ENCODE assay signal across 8 mouse cellular contexts in genomic region chr16:33061400-33061799, GRCm38 (mm10). TPM values are rescaled to one million over a fixed set of nuclear protein-coding genes. Genes with fewer than 3 reads are reported as not detected.
A peak's percentile ranks its signal among the peaks of the same experiment; 100 is the strongest.
DNase-seq lines count a peak whose midpoint lies in the region; ATAC-seq lines count a peak whose summit lies in the region.

No protein-coding gene starts in this region.

- H3K9me3 ChIP-seq in kidney, embryonic 15.5 days (replicated peaks): no peaks in the 10 kb centered on the region
- H3K9me3 ChIP-seq in intestine, embryonic 16.5 days (ENCODE audit: control insufficient read depth, low read length): no peaks in the 10 kb centered on the region
- no peaks in the 10 kb centered on the region for H3K9me3 ChIP-seq in neural tube, embryonic 13.5 days

- peaks cover 39% of the 10 kb centered on the region for H3K4me1 ChIP-seq in kidney, embryonic 15.5 days
- H3K4me1 ChIP-seq in brown adipose tissue, adult 24 weeks (ENCODE audit: control insufficient read depth, insufficient read depth, insufficient read length, low read length): peaks cover 3% of the 10 kb centered on the region
- H3K4me1 ChIP-seq in intestine, embryonic 16.5 days (ENCODE audit: control insufficient read depth, insufficient read depth, low read length): peaks cover 22% of the 10 kb centered on the region
- H3K4me1 ChIP-seq in neural tube, embryonic 13.5 days (replicated peaks): peaks cover 49% of the 10 kb centered on the region

- no peaks in the 10 kb centered on the region for H3K27me3 ChIP-seq in kidney, embryonic 15.5 days
- no peaks in the 10 kb centered on the region for H3K27me3 ChIP-seq in intestine, embryonic 16.5 days (replicated peaks; ENCODE audit: control insufficient read depth, insufficient read depth, low read length)
- no peaks in the 10 kb centered on the region for H3K27me3 ChIP-seq in neural tube, embryonic 13.5 days

- peak overlapping the region; percentile 87 for H3K27ac ChIP-seq in kidney, embryonic 15.5 days
- peak overlapping the region; percentile 72; the same call in 1 of the 2 replicates for H3K27ac ChIP-seq in brown adipose tissue, adult 24 weeks (replicated peaks; ENCODE audit: low read depth, low read length)
- peak overlapping the region; percentile 91 for H3K27ac ChIP-seq in intestine, embryonic 16.5 days (ENCODE audit: low read length)
- H3K27ac ChIP-seq in neural tube, embryonic 13.5 days (replicated peaks): peak overlapping the region; percentile 86

- no peak overlapping the region; the same call in 1 of the 2 replicates for H3K9ac ChIP-seq in kidney, embryonic 15.5 days
- H3K9ac ChIP-seq in intestine, embryonic 16.5 days (ENCODE audit: low read depth, low read length): no peak overlapping the region
- H3K9ac ChIP-seq in neural tube, embryonic 13.5 days: peak overlapping the region; percentile 89; the same call in 1 of the 2 replicates

- H3K36me3 ChIP-seq in kidney, embryonic 15.5 days: peaks cover 33% of the 10 kb centered on the region
- peaks cover 19% of the 10 kb centered on the region for H3K36me3 ChIP-seq in intestine, embryonic 16.5 days (ENCODE audit: control insufficient read depth, insufficient read depth, low read length)
- peaks cover 32% of the 10 kb centered on the region for H3K36me3 ChIP-seq in neural tube, embryonic 13.5 days

- no peak for ATAC-seq in kidney, embryonic 15.5 days (replicated peaks; ENCODE audit: low FRiP score)
- ATAC-seq in intestine, embryonic 16.5 days: no peak
- no peak for ATAC-seq in neural tube, embryonic 13.5 days (ENCODE audit: low read depth)

- whole genome bisulfite sequencing in kidney, embryonic 15.5 days: 50% methylated on average over 11 of the region's 11 CpGs
- 53% methylated on average over 11 of the region's 11 CpGs for WGBS in intestine, embryonic 16.5 days
- 50% methylated on average over 11 of the region's 11 CpGs for WGBS in neural tube, embryonic 13.5 days

- peak overlapping the region; percentile 84 for H3K4me2 ChIP-seq in kidney, embryonic 15.5 days
- peak overlapping the region; percentile 65 for H3K4me2 ChIP-seq in intestine, embryonic 16.5 days (ENCODE audit: low read depth, low read length)
- peak overlapping the region; percentile 85 for H3K4me2 ChIP-seq in neural tube, embryonic 13.5 days

- H3K4me3 ChIP-seq in kidney, embryonic 15.5 days (replicated peaks): peak overlapping the region; percentile 75
- H3K4me3 ChIP-seq in brown adipose tissue, adult 24 weeks (ENCODE audit: insufficient read depth, low read depth, low read length): no peak overlapping the region
- peak overlapping the region; percentile 81 for H3K4me3 ChIP-seq in intestine, embryonic 16.5 days (ENCODE audit: low read length)
- H3K4me3 ChIP-seq in neural tube, embryonic 13.5 days: peak overlapping the region; percentile 78; the same call in 1 of the 2 replicates

- no peak for DNase-seq in kidney, adult 9 months
- no peak for DNase-seq in cerebellum, postnatal 14 days
- no peak for DNase-seq in urinary bladder, adult 18-20 months (ENCODE audit: low spot score in 2 of 2)
- no peak for DNase-seq in urinary bladder, postnatal 10 days (ENCODE audit: low spot score)

RNA-seq across cellular contexts. Expression of gene Lmln, which starts 0.9 kb away (rescaled TPM):
- polyA plus RNA-seq in kidney, embryonic 15.5 days (2015; fragmentation: Nextera tagmentation; extraction: Ambion mirVana): 2.3 and 4.1 TPM in 2 replicates
- 2.1 and 2.4 TPM in 2 replicates for polyA plus RNA-seq in brown adipose tissue, adult 24 weeks (2012; ENCODE audit: insufficient read depth, insufficient read length, missing spikeins)
- polyA plus RNA-seq in intestine, embryonic 16.5 days (2015; fragmentation: Nextera tagmentation; extraction: Ambion mirVana): 1.7 and 1.8 TPM in 2 replicates
- 2.0 and 3.7 TPM in 2 replicates for polyA plus RNA-seq in neural tube, embryonic 13.5 days (2015; fragmentation: Nextera tagmentation; extraction: Ambion mirVana)

RNA-seq across cellular contexts. Expression of gene Rpl35a, which starts 5.1 kb away (rescaled TPM):
- polyA plus RNA-seq in kidney, embryonic 15.5 days (2015; fragmentation: Nextera tagmentation; extraction: Ambion mirVana): 999 and 1,117 TPM in 2 replicates
- polyA plus RNA-seq in brown adipose tissue, adult 24 weeks (2012; ENCODE audit: insufficient read depth, insufficient read length, missing spikeins): 699 and 762 TPM in 2 replicates
- 818 and 903 TPM in 2 replicates for polyA plus RNA-seq in intestine, embryonic 16.5 days (2015; fragmentation: Nextera tagmentation; extraction: Ambion mirVana)
- 600 and 645 TPM in 2 replicates for polyA plus RNA-seq in neural tube, embryonic 13.5 days (2015; fragmentation: Nextera tagmentation; extraction: Ambion mirVana)

RNA-seq across cellular contexts. Expression of gene Iqcg, which starts 5.4 kb away (rescaled TPM):
- polyA plus RNA-seq in kidney, embryonic 15.5 days (2015; fragmentation: Nextera tagmentation; extraction: Ambion mirVana): 3.9 and 4.2 TPM in 2 replicates
- 0.87 and 0.92 TPM in 2 replicates for polyA plus RNA-seq in brown adipose tissue, adult 24 weeks (2012; ENCODE audit: insufficient read depth, insufficient read length, missing spikeins)
- polyA plus RNA-seq in intestine, embryonic 16.5 days (2015; fragmentation: Nextera tagmentation; extraction: Ambion mirVana): 1.7 and 1.9 TPM in 2 replicates
- 4.1 and 5.5 TPM in 2 replicates for polyA plus RNA-seq in neural tube, embryonic 13.5 days (2015; fragmentation: Nextera tagmentation; extraction: Ambion mirVana)
